Comparison of ENCODE assay signal across 19 mouse cellular contexts in genomic region chr15:97843247-97843651, GRCm38 (mm10). TPM values are rescaled to one million over a fixed set of nuclear protein-coding genes. Genes with fewer than 3 reads are reported as not detected.
A peak's percentile ranks its signal among the peaks of the same experiment; 100 is the strongest.
DNase-seq lines count a peak whose midpoint lies in the region; ATAC-seq and TF ChIP-seq lines count a peak whose summit lies in the region.
"Had no signal": no experiment of that assay in that cellular context is flagged by ENCODE, and none has a peak within 500 bp of the region (broad histone marks: within the 10 kb centered on the region; RNA-seq: fewer than 3 reads in every experiment).

No protein-coding gene starts in this region.

- TF ChIP-seq CTCF in gastrocnemius, adult 2 months (IDR thresholded peaks at IDR 0.05) = no peak

- peak overlapping the region; percentile 17; the same call in 1 of the 2 replicates for H3K27ac ChIP-seq in heart, embryonic 16.5 days (ENCODE audit: low read length)
- H3K27ac ChIP-seq in heart, embryonic 10.5 days = no peak overlapping the region
- peak overlapping the region; percentile 72 for H3K27ac ChIP-seq in liver, embryonic 15.5 days (replicated peaks)
- no peak overlapping the region for H3K27ac ChIP-seq in gastrocnemius, adult 2 months
- no peak overlapping the region for H3K27ac ChIP-seq in forebrain, embryonic 15.5 days (replicated peaks)
- H3K27ac ChIP-seq: embryonic facial prominence, embryonic 10.5 days; hindbrain, embryonic 14.5 days; macrophage; midbrain, embryonic 15.5 days had no signal

- 64% methylated on average over 7 of the region's 7 CpGs for WGBS in heart, embryonic 16.5 days
- 57% methylated on average over 7 of the region's 7 CpGs for WGBS in heart, embryonic 10.5 days
- WGBS in liver, embryonic 15.5 days (ENCODE audit: insufficient replicate concordance) = 21% methylated on average over 7 of the region's 7 CpGs
- WGBS in forebrain, embryonic 15.5 days = 77% methylated on average over 7 of the region's 7 CpGs

- peaks cover 20% of the 10 kb centered on the region for H3K4me1 ChIP-seq in heart, embryonic 16.5 days (ENCODE audit: control insufficient read depth, insufficient read depth, low read length)
- H3K4me1 ChIP-seq in heart, embryonic 10.5 days = peaks cover 26% of the 10 kb centered on the region
- peaks cover 97% of the 10 kb centered on the region for H3K4me1 ChIP-seq in liver, embryonic 15.5 days (replicated peaks)
- no peaks in the 10 kb centered on the region for H3K4me1 ChIP-seq in forebrain, embryonic 15.5 days
- H3K4me1 ChIP-seq: midbrain, embryonic 15.5 days had no signal

- peak overlapping the region; percentile 36 for H3K4me3 ChIP-seq in heart, embryonic 16.5 days (ENCODE audit: low read length)
- no peak overlapping the region for H3K4me3 ChIP-seq in heart, embryonic 10.5 days
- peak overlapping the region; percentile 21 for H3K4me3 ChIP-seq in liver, embryonic 15.5 days (replicated peaks)
- no peak overlapping the region for H3K4me3 ChIP-seq in gastrocnemius, adult 2 months
- no peak overlapping the region for H3K4me3 ChIP-seq in forebrain, embryonic 15.5 days
- H3K4me3 ChIP-seq: embryonic facial prominence, embryonic 10.5 days; midbrain, embryonic 15.5 days had no signal

- H3K27me3 ChIP-seq in heart, embryonic 16.5 days (ENCODE audit: control insufficient read depth, insufficient read depth, low read length) = no peaks in the 10 kb centered on the region
- H3K27me3 ChIP-seq in heart, embryonic 10.5 days (ENCODE audit: insufficient read depth, poor library complexity, severe bottlenecking) = peaks cover 7% of the 10 kb centered on the region; the same call in 1 of the 2 replicates
- no peaks in the 10 kb centered on the region for H3K27me3 ChIP-seq in liver, embryonic 15.5 days
- no peaks in the 10 kb centered on the region for H3K27me3 ChIP-seq in forebrain, embryonic 15.5 days
- H3K27me3 ChIP-seq: midbrain, embryonic 15.5 days had no signal

- no peak for DNase-seq in heart, embryonic 10.5 days (ENCODE audit: low spot score)
- peak; percentile 40 for DNase-seq in T-cell, adult 2 months (ENCODE audit: low spot score)
- peak; percentile 68 for DNase-seq in thymus, postnatal 4 days
- no peak for DNase-seq in gastrocnemius, adult 2 months
- DNase-seq: adrenal gland, postnatal 36 days; cerebellum, postnatal 36 days; gastrocnemius, postnatal 14 days; heart, postnatal 10 days; kidney, adult 11 months; kidney, postnatal 25 days; left cerebral cortex, postnatal 4 days; lung, adult 2 months had no signal

- intact Hi-C loops in gastrocnemius, adult 2 months (cut with DNase I) = no loop called here

- H3K36me3 ChIP-seq in heart, embryonic 16.5 days (ENCODE audit: control insufficient read depth, insufficient read depth) = no peaks in the 10 kb centered on the region
- no peaks in the 10 kb centered on the region for H3K36me3 ChIP-seq in heart, embryonic 10.5 days
- H3K36me3 ChIP-seq in liver, embryonic 15.5 days (replicated peaks) = no peaks in the 10 kb centered on the region
- H3K36me3 ChIP-seq in forebrain, embryonic 15.5 days = no peaks in the 10 kb centered on the region
- H3K36me3 ChIP-seq: embryonic facial prominence, embryonic 10.5 days; midbrain, embryonic 15.5 days had no signal

- H3K9ac ChIP-seq in heart, embryonic 16.5 days (ENCODE audit: low read length) = no peak overlapping the region
- H3K9ac ChIP-seq in liver, embryonic 15.5 days = peak overlapping the region; percentile 37; the same call in 1 of the 2 replicates
- no peak overlapping the region for H3K9ac ChIP-seq in forebrain, embryonic 15.5 days (replicated peaks)
- H3K9ac ChIP-seq: hindbrain, embryonic 14.5 days; midbrain, embryonic 15.5 days had no signal

- no peaks in the 10 kb centered on the region for H3K9me3 ChIP-seq in heart, embryonic 16.5 days (replicated peaks; ENCODE audit: control insufficient read depth, low read length)
- H3K9me3 ChIP-seq in heart, embryonic 10.5 days = no peaks in the 10 kb centered on the region
- H3K9me3 ChIP-seq in liver, embryonic 15.5 days (replicated peaks) = no peaks in the 10 kb centered on the region
- no peaks in the 10 kb centered on the region for H3K9me3 ChIP-seq in forebrain, embryonic 15.5 days
- H3K9me3 ChIP-seq: embryonic facial prominence, embryonic 10.5 days; midbrain, embryonic 15.5 days had no signal

- no peak overlapping the region; the same call in 1 of the 2 replicates for H3K4me2 ChIP-seq in heart, embryonic 16.5 days (ENCODE audit: low read depth, low read length)
- peak overlapping the region; percentile 62 for H3K4me2 ChIP-seq in liver, embryonic 15.5 days
- no peak overlapping the region for H3K4me2 ChIP-seq in forebrain, embryonic 15.5 days (replicated peaks)
- H3K4me2 ChIP-seq: hindbrain, embryonic 14.5 days; midbrain, embryonic 15.5 days had no signal

- no peak for ATAC-seq in heart, embryonic 16.5 days (replicated peaks; ENCODE audit: extremely low read depth, insufficient read depth, low FRiP score)
- no peak for ATAC-seq in liver, embryonic 15.5 days (ENCODE audit: insufficient read depth)
- no peak for ATAC-seq in forebrain, embryonic 15.5 days (replicated peaks)
- ATAC-seq: midbrain, embryonic 15.5 days had no signal

RNA-seq across cellular contexts. Expression of gene Hdac7, which starts 1.1 kb away (rescaled TPM):
- 30.9 and 31.7 TPM in 2 replicates for polyA plus RNA-seq in heart, embryonic 16.5 days (2015; fragmentation: Nextera tagmentation; extraction: Ambion mirVana)
- 23.4 and 26.7 TPM in 2 replicates for polyA plus RNA-seq in heart, embryonic 10.5 days (2016; fragmentation: Nextera tagmentation; extraction: Ambion mirVana)
- 5.7 and 6.5 TPM in 2 replicates for polyA plus RNA-seq in liver, embryonic 15.5 days (2015; fragmentation: Nextera tagmentation; extraction: Ambion mirVana)
- 10 to 100 TPM; 10.2 to 11.6 TPM for total RNA-seq in gastrocnemius, adult 2 months (2021)
- 25.9 and 26.6 TPM in 2 replicates for polyA plus RNA-seq in forebrain, embryonic 15.5 days (2015; fragmentation: Nextera tagmentation; extraction: Ambion mirVana)

Comparison
In these comparisons a context has a peak if more than half of its experiments do, and no peak if none do; other contexts are left out.
1. H3K27ac ChIP-seq: peak in heart, embryonic 16.5 days (single experiment) and liver, embryonic 15.5 days (single experiment); none in heart, embryonic 10.5 days (single experiment), gastrocnemius, adult 2 months (single experiment) and forebrain, embryonic 15.5 days (single experiment).
2. H3K4me3 ChIP-seq: peak in heart, embryonic 16.5 days (single experiment) and liver, embryonic 15.5 days (single experiment); none in heart, embryonic 10.5 days (single experiment), gastrocnemius, adult 2 months (single experiment) and forebrain, embryonic 15.5 days (single experiment).
3. DNase-seq: peak in T-cell, adult 2 months (single experiment) and thymus, postnatal 4 days (single experiment); none in heart, embryonic 10.5 days (single experiment) and gastrocnemius, adult 2 months (single experiment).